ENCODE assay signal across 8 mouse cellular contexts in genomic region chr4:150663192-150663591, GRCm38 (mm10). TPM values are rescaled to one million over a fixed set of nuclear protein-coding genes. Genes with fewer than 3 reads are reported as not detected.
A peak's percentile ranks its signal among the peaks of the same experiment; 100 is the strongest.
DNase-seq lines count a peak whose midpoint lies in the region; ATAC-seq and TF ChIP-seq lines count a peak whose summit lies in the region.

No protein-coding gene starts in this region.

- peaks cover 23% of the 10 kb centered on the region for H3K4me1 ChIP-seq in forebrain, embryonic 10.5 days
- no peaks in the 10 kb centered on the region for H3K4me1 ChIP-seq in forebrain, embryonic 14.5 days (ENCODE audit: control insufficient read depth, insufficient read depth, low read length)
- H3K4me1 ChIP-seq in cortical plate, adult 2 months (ENCODE audit: control insufficient read depth, insufficient read depth, low read length) = no peaks in the 10 kb centered on the region

- H3K9ac ChIP-seq in forebrain, embryonic 14.5 days (ENCODE audit: low read length) = no peak overlapping the region

- H3K27me3 ChIP-seq in forebrain, embryonic 10.5 days (ENCODE audit: poor library complexity, severe bottlenecking) = peaks cover 27% of the 10 kb centered on the region
- H3K27me3 ChIP-seq in forebrain, embryonic 14.5 days (replicated peaks; ENCODE audit: control insufficient read depth, insufficient read depth, low read length) = no peaks in the 10 kb centered on the region

- 60% methylated on average over 12 of the region's 12 CpGs for WGBS in forebrain, embryonic 10.5 days
- 58% methylated on average over 12 of the region's 12 CpGs for WGBS in forebrain, embryonic 14.5 days

- no peak overlapping the region for H3K27ac ChIP-seq in forebrain, embryonic 10.5 days
- H3K27ac ChIP-seq in forebrain, embryonic 14.5 days (ENCODE audit: low read depth, low read length) = no peak overlapping the region
- no peak overlapping the region for H3K27ac ChIP-seq in cortical plate, adult 2 months (ENCODE audit: insufficient read depth, low read length)

- no peak overlapping the region for H3K4me2 ChIP-seq in forebrain, embryonic 14.5 days (ENCODE audit: low read length)

- H3K36me3 ChIP-seq in forebrain, embryonic 10.5 days (replicated peaks) = no peaks in the 10 kb centered on the region
- no peaks in the 10 kb centered on the region for H3K36me3 ChIP-seq in forebrain, embryonic 14.5 days (ENCODE audit: control insufficient read depth, insufficient read depth, low read length)

- no peak for TF ChIP-seq POLR2A in cortical plate, adult 2 months (IDR thresholded peaks at IDR 0.05; ENCODE audit: extremely low read depth, insufficient read depth, low read length)

- no peaks in the 10 kb centered on the region; the same call in 1 of the 2 replicates for H3K9me3 ChIP-seq in forebrain, embryonic 10.5 days
- no peaks in the 10 kb centered on the region for H3K9me3 ChIP-seq in forebrain, embryonic 14.5 days (replicated peaks; ENCODE audit: control insufficient read depth, low read length)

- no peak for ATAC-seq in forebrain, embryonic 14.5 days
- ATAC-seq in megakaryocyte progenitor cell, adult 5-6 weeks (replicated peaks; ENCODE audit: poor library complexity) = peak; percentile 81
- ATAC-seq in megakaryocyte, adult 5-6 weeks (ENCODE audit: poor library complexity, severe bottlenecking) = no peak; the same call in 1 of the 2 replicates

- peak; percentile 35 for TF ChIP-seq CTCF in cortical plate, adult 2 months (IDR thresholded peaks at IDR 0.05; ENCODE audit: extremely low read depth, insufficient read depth, low read length)

- DNase-seq in forebrain, embryonic 10.5 days (ENCODE audit: extremely low spot score, low spot score) = peak; percentile 70
- DNase-seq in forebrain, embryonic 14.5 days (ENCODE audit: low spot score) = no peak
- peak; percentile 22 to 34 for DNase-seq in lung, adult 18-20 months
- no peak for DNase-seq in lung, postnatal 25 days (ENCODE audit: low spot score)
- no peak for DNase-seq in Muller cell, postnatal 12 days (ENCODE audit: inconsistent ontology term)

- H3K4me3 ChIP-seq in forebrain, embryonic 10.5 days = no peak overlapping the region
- no peak overlapping the region for H3K4me3 ChIP-seq in forebrain, embryonic 14.5 days (ENCODE audit: low read depth, low read length)
- H3K4me3 ChIP-seq in cortical plate, adult 2 months (ENCODE audit: insufficient read depth, low read length) = no peak overlapping the region

RNA-seq across cellular contexts. Expression of gene Slc45a1, which starts 11.2 kb away (rescaled TPM):
- 1.1 and 1.6 TPM in 2 replicates for polyA plus RNA-seq in forebrain, embryonic 10.5 days (2016; fragmentation: Nextera tagmentation; extraction: Ambion mirVana)
- 13.1 and 15.9 TPM in 2 replicates for polyA plus RNA-seq in forebrain, embryonic 14.5 days (2014; fragmentation: Nextera tagmentation; extraction: Ambion mirVana)
- 38.6 and 41.8 TPM in 2 replicates for polyA plus RNA-seq in cortical plate, adult 2 months (2012; rRNA removed)
- not detected in 2 replicates for total RNA-seq in megakaryocyte progenitor cell, adult 5-6 weeks (2015)
- total RNA-seq in megakaryocyte progenitor cell, adult 5-6 weeks (2017) = not detected in 2 replicates
- not detected in 2 replicates for total RNA-seq in megakaryocyte, adult 5-6 weeks (2015)
- not detected in 2 replicates for total RNA-seq in megakaryocyte, adult 5-6 weeks (2017)

Comparison
In these comparisons a context has a peak if more than half of its experiments do, and no peak if none do; other contexts are left out.
1. DNase-seq: peak in forebrain, embryonic 10.5 days (single experiment) and lung, adult 18-20 months (2 of 2); none in forebrain, embryonic 14.5 days (single experiment), lung, postnatal 25 days (single experiment) and Muller cell, postnatal 12 days (single experiment).